Mouse (Mus musculus) megakaryocyte, embryonic 14.5 days (primary cell): Measurements from ENCODE around the gene Rai14. TPM values are rescaled to one million over a fixed set of nuclear protein-coding genes. Genes with fewer than 3 reads are reported as not detected.

ENCODE experiments used
- H3K27me3 ChIP-seq: replicated peaks from 2 replicates; pipeline ENCODE3; 2012; ENCODE audit warnings: inconsistent platforms
- H3K36me3 ChIP-seq: replicated peaks from 2 replicates; pipeline ENCODE3; 2012; ENCODE audit warnings: low read length, inconsistent platforms, mixed read lengths
- H3K4me1 ChIP-seq: 2 replicates; pipeline ENCODE4 v1.6.1; 2012; ENCODE audit warnings: inconsistent platforms
- H3K4me3 ChIP-seq: replicated peaks from 2 replicates; pipeline ENCODE3; 2012; ENCODE audit warnings: moderate library complexity, mild to moderate bottlenecking, inconsistent platforms
- H3K9me3 ChIP-seq: 2 replicates; pipeline ENCODE4 v1.6.1; 2012; ENCODE audit warnings: inconsistent platforms
- FLI1 ChIP-seq: IDR thresholded peaks from 2 replicates; pipeline ENCODE4 v1.6.1; 2012; ENCODE audit warnings: low read length, inconsistent platforms, mixed read lengths
- GATA1 ChIP-seq: IDR thresholded peaks from 3 replicates; pipeline ENCODE4 v1.6.1; 2012; ENCODE audit warnings: mixed read lengths, low read length, inconsistent platforms, borderline replicate concordance
- polyA plus RNA-seq: library from polyadenylated mRNA; stranded (reverse); fragments of >175 nt; gene quantifications from 2 replicates; pipeline ENCODE4 v1.2.3, GENCODE M21; 2012; ENCODE audit warnings: low replicate concordance; ENCODE audit not compliant: insufficient read depth

Rai14 gene
- polyA plus RNA-seq, 1 experiment = 2.1 TPM

- Histone ChIP-seq H3K36me3 (peaks cover 27% of the 10 kb centered on the region), H3K9me3 (no peaks in the 10 kb centered on the region), H3K27me3 (no peaks in the 10 kb centered on the region), H3K4me1 (peaks cover 18% of the 10 kb centered on the region), H3K4me3 (no peak overlapping the region)
- TF ChIP-seq GATA1 = no peak
- TF ChIP-seq FLI1 = no peak
Measured at GRCm38 (mm10) chr15:10598259-10599225, 115.9 kb downstream of the Rai14 start.

- Histone ChIP-seq H3K4me3 (no peak overlapping the region), H3K4me1 (peaks cover 18% of the 10 kb centered on the region), H3K27me3 (no peaks in the 10 kb centered on the region), H3K9me3 (no peaks in the 10 kb centered on the region), H3K36me3 (peaks cover 32% of the 10 kb centered on the region)
- TF ChIP-seq GATA1 (no peak), FLI1 (no peak)
Measured at GRCm38 (mm10) chr15:10596871-10597270, 117.6 kb downstream of the Rai14 start.

- Histone ChIP-seq H3K36me3 (peaks cover 32% of the 10 kb centered on the region), H3K27me3 (no peaks in the 10 kb centered on the region), H3K9me3 (no peaks in the 10 kb centered on the region), H3K4me3 (no peak overlapping the region), H3K4me1 (peaks cover 18% of the 10 kb centered on the region)
- TF ChIP-seq GATA1 = no peak
- no peak for TF ChIP-seq FLI1
Measured at GRCm38 (mm10) chr15:10595408-10595807, 119.0 kb downstream of the Rai14 start.

GRCm38 (mm10) chr15:10594910-10595309 lies 119.5 kb downstream of the Rai14 start:
- TF ChIP-seq FLI1 = no peak
- TF ChIP-seq GATA1 = no peak
- H3K9me3 ChIP-seq = no peaks in the 10 kb centered on the region
- no peak overlapping the region for H3K4me3 ChIP-seq
- peaks cover 32% of the 10 kb centered on the region for H3K36me3 ChIP-seq
- peaks cover 18% of the 10 kb centered on the region for H3K4me1 ChIP-seq
- no peaks in the 10 kb centered on the region for H3K27me3 ChIP-seq

- Histone ChIP-seq H3K4me1 (peaks cover 3% of the 10 kb centered on the region; the same call in 1 of the 2 replicates), H3K9me3 (no peaks in the 10 kb centered on the region), H3K36me3 (peaks cover 40% of the 10 kb centered on the region), H3K4me3 (no peak overlapping the region), H3K27me3 (no peaks in the 10 kb centered on the region)
- TF ChIP-seq GATA1 (no peak), FLI1 (no peak)
Measured at GRCm38 (mm10) chr15:10593094-10593493, 121.3 kb downstream of the Rai14 start.

- no peak for TF ChIP-seq FLI1
- no peak for TF ChIP-seq GATA1
- Histone ChIP-seq H3K9me3 (no peaks in the 10 kb centered on the region), H3K27me3 (no peaks in the 10 kb centered on the region), H3K36me3 (peaks cover 45% of the 10 kb centered on the region), H3K4me1 (no peaks in the 10 kb centered on the region), H3K4me3 (no peak overlapping the region)
Measured at GRCm38 (mm10) chr15:10586565-10586964, 127.9 kb downstream of the Rai14 start.

GRCm38 (mm10) chr15:10584359-10585187 lies 129.9 kb downstream of the Rai14 start:
- H3K9me3 ChIP-seq = no peaks in the 10 kb centered on the region
- no peak for TF ChIP-seq GATA1
- TF ChIP-seq FLI1 = no peak
- no peak overlapping the region for H3K4me3 ChIP-seq
- no peaks in the 10 kb centered on the region for H3K27me3 ChIP-seq
- H3K4me1 ChIP-seq = no peaks in the 10 kb centered on the region
- peaks cover 42% of the 10 kb centered on the region for H3K36me3 ChIP-seq

GRCm38 (mm10) chr15:10583408-10583807 lies 131.0 kb downstream of the Rai14 start:
- H3K27me3 ChIP-seq = no peaks in the 10 kb centered on the region
- H3K9me3 ChIP-seq = no peaks in the 10 kb centered on the region
- no peak overlapping the region for H3K4me3 ChIP-seq
- no peaks in the 10 kb centered on the region for H3K4me1 ChIP-seq
- H3K36me3 ChIP-seq = peaks cover 44% of the 10 kb centered on the region
- TF ChIP-seq GATA1 (no peak), FLI1 (no peak)

- Histone ChIP-seq H3K36me3 (peaks cover 54% of the 10 kb centered on the region), H3K4me1 (no peaks in the 10 kb centered on the region), H3K9me3 (no peaks in the 10 kb centered on the region), H3K27me3 (no peaks in the 10 kb centered on the region), H3K4me3 (no peak overlapping the region)
- TF ChIP-seq GATA1 (no peak), FLI1 (no peak)
Measured at GRCm38 (mm10) chr15:10579159-10579558, 135.3 kb downstream of the Rai14 start.

- Histone ChIP-seq H3K27me3 (no peaks in the 10 kb centered on the region), H3K36me3 (peaks cover 42% of the 10 kb centered on the region), H3K4me1 (no peaks in the 10 kb centered on the region), H3K4me3 (no peak overlapping the region), H3K9me3 (no peaks in the 10 kb centered on the region)
- no peak for TF ChIP-seq FLI1
- no peak for TF ChIP-seq GATA1
Measured at GRCm38 (mm10) chr15:10566486-10566885, 147.9 kb downstream of the Rai14 start.
